Mouse (Mus musculus): ENCODE results near the gene Rsph1.

Gene Rsph1

GRCm38 (mm10) chr17:31303401-31303800 is 26.2 kb upstream of the Rsph1 start:
- DNase-seq: no peak

DNA sequence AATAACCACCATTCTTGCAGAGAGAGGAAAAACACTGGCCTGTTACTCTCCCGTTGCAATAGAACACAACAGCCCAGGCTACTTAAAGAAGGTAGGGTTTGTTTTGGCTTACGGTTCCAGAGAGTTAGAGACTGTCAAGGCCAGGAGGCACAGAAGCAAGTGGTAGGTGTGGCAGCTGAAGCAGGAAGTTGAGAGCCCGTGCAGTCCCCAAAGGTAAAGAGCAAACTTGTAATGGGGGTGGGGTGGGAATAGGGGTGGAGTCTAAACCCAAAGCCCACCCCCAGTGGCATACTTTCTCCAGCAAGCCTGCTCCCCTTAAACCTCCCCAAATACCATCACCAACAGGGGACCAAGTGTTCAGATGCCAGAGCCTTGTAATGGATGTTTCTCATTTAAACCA is 23.6 kb upstream of the Rsph1 start:
- DNase-seq: no peak

DNA sequence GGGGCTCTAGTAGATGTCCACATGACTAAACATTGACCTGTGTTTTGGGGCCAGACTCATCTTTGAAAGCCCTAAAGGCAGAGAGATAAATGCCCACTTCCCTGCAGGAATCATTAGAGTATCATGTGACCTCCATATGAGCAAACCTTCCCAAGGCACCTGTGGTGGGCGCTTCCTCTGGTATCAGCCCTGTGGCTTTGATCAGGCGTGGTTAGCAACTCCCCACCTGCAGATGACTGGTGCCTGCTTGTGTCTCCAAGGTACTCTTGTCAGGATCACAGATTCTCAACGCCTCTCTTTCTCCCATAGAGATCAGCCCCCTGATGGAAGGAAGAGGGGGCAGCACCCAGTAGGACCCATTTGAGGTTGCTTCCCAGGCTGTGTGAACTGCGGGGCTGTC is 22.8 kb upstream of the Rsph1 start:
- DNase-seq: no peak

- DNase-seq: no peak
Measured at GRCm38 (mm10) chr17:31298419-31299209, 21.4 kb upstream of the Rsph1 start.

GRCm38 (mm10) chr17:31297521-31297939 is 20.3 kb upstream of the Rsph1 start:
- peak; percentile 76 to 83 for DNase-seq

DNA sequence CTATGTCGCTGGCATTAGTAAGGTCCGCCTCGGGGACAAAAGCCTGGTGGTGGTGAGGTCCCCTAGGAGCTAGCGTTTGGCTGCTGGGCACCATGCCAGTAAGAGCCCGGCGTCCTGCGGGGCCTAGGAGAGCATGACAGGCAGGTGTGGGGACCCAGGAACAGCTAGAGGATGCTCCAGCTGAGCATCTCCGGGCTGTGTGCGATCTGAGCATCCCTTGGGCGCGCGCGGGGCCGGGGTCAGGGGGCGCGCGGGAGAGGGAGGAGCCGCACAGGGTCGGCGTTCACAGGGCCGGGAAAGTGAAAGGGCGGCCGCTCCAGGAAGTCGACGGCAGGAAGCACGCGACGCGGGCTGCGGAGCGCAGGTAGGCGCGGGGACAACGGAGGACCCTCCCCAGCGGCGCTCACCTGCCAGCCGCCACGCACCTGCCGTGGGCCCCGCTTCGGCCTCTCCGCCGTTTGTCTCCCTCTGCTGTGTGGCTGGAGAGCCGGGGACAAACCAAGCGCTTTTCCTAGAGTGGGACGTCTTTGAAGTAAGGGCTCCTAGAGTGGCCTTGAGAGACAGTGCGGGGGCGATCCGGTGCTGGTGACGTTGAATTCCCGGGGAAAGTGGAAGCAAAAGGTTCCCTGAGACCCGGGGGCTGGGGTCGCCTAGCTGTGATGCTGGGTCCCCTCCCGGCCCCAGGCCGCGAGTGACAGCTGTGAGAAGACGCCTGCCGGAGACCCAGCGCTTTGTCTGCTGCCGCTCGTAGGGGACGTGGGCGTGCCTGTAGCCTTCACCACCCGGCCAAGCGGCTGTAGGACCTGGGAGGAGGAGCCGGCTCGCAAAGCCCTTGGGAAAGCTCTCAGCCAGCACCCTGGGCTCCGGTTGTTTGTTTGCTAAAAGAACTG is 19.0 kb upstream of the Rsph1 start:
- peak; percentile 92 to 94 for DNase-seq

- DNase-seq: peak; percentile 76 to 82
Measured at GRCm38 (mm10) chr17:31295215-31295891, 18.2 kb upstream of the Rsph1 start.

GRCm38 (mm10) chr17:31294363-31295214 is 17.4 kb upstream of the Rsph1 start:
- peak in 1 of 2 experiments; percentile 65 for DNase-seq

DNA sequence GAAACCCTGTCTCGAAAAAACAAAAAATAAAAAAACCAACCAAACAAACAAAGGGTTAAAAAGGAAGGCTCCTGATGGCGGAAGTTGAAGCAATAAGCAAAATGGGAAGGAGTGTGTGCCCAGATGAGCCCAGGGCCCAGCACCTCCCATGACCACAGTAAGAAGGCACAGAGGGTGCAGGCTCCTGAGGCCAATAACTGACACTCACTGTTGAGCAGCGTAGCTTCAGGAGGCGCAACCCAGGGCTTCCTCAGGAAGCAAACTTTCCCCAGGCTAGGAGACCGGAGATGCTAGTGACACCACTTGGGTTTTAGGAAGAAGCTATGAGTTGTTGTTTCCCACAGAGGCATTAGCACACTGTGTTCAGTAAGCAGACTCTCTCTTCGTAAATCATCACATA is 13.7 kb upstream of the Rsph1 start:
- peak; percentile 60 to 70 for DNase-seq

DNA sequence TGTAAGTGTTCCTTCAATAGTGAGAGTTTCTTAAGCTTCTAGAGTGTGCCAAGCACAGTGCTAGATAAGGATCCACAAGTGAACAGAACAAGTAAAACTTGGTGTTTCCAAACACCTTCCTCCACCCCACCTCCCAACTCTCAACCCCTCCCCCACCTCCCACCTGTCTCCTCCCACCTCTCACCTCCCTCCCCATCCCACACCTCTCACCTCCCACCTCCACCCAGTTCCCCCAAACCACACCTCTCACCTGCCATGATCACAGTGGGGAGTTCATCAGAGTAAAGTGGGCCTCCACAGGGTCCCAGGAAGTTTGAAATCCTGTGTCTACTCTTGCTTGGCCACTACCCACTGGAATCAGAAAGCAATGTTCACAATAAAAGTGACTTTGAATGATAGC is 13.1 kb upstream of the Rsph1 start:
- no peak for DNase-seq

- DNase-seq: no peak
Measured at GRCm38 (mm10) chr17:31288999-31289726, 12.0 kb upstream of the Rsph1 start.

DNA sequence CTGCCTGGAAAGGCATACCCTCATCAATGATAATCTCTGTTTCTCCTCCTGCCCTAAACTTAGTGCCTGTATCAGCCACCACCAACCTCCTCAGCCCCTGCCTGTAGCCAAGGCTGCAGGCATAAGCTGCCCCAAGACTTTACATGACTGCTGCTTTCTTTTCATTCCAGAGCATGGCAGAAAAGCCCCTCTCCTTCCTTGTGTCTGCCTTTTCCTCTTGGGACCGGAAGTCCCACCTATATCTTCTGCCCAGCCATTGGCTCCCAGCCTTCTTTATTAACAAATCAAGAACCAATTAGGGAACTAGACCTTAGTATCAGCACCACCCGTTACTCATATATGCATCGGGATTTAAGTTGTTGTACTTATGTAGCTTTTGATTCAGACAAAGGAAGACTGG is 10.0 kb upstream of the Rsph1 start:
- DNase-seq: no peak

- no peak for DNase-seq
Measured at GRCm38 (mm10) chr17:31286492-31286891, 9.3 kb upstream of the Rsph1 start, which contains the start of gene Slc37a1. Gene Slc37a1, plus strand, starts transcription at chr17:31286792.

GRCm38 (mm10) chr17:31285867-31286266 is 8.7 kb upstream of the Rsph1 start:
- no peak for DNase-seq

DNA sequence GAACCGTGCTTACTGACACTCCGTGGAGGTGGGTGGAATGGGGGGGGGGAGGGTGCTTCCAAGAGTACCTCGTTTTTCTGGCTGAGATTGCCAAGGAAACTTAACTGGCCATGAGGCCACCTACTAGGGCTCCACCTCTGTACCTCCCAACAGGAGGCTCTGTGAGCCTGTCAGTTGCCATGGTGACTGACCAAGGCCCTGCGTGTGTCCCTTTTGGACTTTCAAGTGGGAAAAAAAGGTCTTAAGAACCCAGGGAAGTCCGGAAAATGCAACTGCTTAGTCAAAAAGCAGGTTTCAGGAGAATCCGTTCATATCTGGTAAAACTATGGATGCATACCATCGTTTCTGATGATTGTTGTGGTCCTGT is 5.5 kb upstream of the Rsph1 start:
- no peak for DNase-seq

DNA sequence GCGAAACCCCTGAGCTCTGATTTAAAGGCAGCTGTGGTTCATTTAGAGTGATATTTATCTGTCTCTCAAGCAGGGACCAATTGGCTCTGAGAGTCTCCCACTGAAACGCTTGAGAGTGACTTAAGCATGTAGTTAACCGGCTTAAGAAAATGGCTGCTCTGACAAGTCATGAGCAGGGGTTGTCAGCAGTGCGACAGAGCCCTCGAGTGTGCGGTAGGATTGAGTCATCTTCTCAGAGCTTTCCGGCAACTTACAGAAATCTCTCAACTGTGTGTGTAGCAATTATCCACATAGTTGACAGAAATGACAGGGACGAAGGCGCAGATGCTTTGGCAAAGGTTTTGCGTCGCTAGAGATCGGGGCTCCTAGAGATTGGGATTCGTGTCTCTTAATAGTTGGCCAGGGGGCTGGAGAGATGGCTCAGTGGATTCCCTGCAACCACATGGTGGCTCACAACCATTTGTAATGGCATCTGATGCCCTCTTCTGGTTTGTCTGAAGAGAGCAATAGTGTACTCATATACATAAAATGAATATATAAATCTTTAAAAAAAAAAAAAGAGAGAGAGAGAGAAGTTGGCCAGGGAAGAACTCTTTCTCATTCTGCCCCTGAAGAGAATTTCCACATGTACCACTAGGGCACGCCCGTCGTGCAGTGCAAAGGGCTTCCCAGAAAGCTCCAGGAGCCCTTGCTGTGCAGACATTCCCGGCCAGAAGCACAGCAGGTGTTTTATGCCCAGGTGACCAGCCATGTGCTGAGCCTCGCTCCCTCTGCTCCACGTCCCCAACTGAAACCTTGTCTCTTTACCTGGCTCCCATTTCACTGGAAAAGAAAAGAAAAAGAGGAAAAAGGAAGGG is 4.9 kb upstream of the Rsph1 start:
- no peak for DNase-seq

DNA sequence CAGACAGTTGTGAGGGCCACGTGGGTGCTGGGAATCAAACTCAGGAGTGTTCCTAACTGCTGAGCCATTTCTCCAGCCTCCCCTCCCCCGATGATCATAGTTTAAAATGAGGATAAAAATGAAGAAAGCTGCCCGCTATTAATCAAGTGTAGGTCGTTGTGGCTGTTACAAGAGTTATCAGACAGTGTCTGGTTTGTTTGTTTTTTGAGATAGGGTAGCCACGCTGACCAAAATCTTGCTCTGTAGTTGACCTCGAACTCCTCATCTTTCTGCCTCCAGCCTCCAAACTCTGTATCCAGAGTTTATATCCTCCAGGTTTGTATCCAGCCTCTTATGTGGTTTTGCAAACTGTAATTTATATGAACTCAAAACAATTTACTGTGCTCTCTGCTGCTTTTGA is 3.1 kb upstream of the Rsph1 start:
- no peak for DNase-seq

DNA sequence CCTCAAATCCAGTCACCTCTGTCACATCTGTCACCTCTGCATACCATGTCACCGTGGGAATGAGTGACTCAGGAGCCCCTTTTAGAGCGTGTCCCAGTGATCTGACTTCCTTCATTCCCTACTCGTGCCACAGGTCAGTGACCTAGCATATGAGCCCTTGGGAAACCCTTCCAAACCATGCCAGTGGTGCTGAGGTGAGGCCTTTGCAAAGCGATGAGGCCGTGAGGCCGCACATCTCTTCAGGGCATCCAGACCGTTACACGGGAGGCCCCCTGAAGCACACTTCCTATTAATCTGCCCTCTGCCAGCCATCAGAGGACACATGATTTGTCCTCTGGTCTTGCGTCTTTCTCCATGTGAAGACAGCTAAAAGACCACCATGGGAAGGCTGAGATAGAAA is 2.4 kb upstream of the Rsph1 start:
- DNase-seq: no peak

DNA sequence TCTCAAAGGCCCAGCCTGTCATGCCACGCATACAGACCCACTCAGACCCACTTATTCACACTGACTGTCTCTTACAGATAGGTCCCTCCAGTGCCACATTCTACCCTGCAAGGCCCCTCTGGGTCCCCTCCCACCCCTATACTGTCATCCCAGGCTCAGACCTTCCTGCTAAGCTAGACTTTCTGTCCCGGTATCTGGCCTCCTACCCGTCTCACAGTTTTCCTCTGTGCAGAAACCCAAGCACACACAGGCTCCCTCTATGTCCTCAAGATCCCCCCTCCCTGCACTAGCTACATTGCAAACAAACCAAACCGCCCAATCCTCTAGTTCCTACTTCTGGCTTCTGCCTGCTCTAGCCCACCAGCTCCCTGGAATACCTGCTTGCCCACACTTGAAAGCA is 748 bp upstream of the Rsph1 start:
- no peak for DNase-seq

DNA sequence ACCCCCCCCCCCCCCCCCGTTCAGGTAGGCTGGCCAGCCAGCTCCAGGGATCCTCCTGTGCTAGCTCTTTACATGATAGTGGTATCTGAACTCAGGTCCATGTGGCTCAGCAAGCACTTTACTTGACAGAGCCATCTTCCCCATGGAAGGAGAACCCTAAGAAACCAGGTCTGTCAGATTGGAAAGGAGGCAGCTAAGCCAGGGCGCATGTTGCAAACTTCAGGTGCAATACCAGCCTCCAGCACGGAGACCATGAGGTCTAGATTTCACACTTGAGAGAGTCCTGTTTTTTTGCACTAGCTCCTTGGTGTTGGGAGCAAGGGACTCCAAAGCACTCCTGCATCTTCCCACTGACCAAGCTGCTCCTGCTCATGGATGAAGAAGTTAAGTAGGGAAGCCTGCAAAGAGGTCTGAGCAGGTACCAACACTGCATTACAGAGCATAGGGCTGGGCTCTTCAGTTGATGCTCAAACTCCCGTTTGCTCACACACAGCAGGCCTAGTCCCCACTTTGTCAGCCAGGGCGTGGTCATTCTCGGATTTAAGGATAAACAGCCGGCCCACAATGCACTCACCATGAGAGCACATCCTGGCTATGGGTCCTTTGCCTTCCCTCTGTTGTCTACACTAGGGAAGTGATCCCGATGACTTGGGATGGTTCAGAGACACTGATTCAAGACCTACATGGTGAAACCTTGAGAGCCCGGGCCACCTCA is 819 bp downstream of the Rsph1 start:
- DNase-seq: peak in 1 of 2 experiments; percentile 53
